Mouse (Mus musculus) gastrocnemius, postnatal 36 days (tissue): Measurements from ENCODE around the gene Gprc5c. TPM values are rescaled to one million over a fixed set of nuclear protein-coding genes. Genes with fewer than 3 reads are reported as not detected.

ENCODE experiments used
- DNase-seq, 2 experiments: peaks; one replicate each; pipeline ENCODE4 v3.0.0; 2022
- intact Hi-C: fragments of 180-260 bp; cut with DNase I; formaldehyde crosslinking; loops from one replicate; pipeline ENCODE4 v1.15.1; 2025
- long read RNA-seq, 2 experiments: library from polyadenylated mRNA; stranded (forward); transcript quantifications; one replicate each; pipeline ENCODE4 v2.0.0; 2021
- total RNA-seq, 2 experiments: library from RNA; stranded (reverse); gene quantifications; 2 replicates each; pipeline ENCODE4 v1.2.3; 2021

The Gprc5c gene
- 10 to 100 TPM; 35.5 to 44.1 TPM for total RNA-seq
- long read RNA-seq, experiment 1, partial matches to known transcripts: 10 of 20 reads
- long read RNA-seq, experiment 1, other reads (novel, unspliced or antisense): 7 of 20 reads
- long read RNA-seq, experiment 2, partial matches to known transcripts: 9 of 22 reads
- long read RNA-seq, experiment 2, other reads (novel, unspliced or antisense): 8 of 22 reads

- peak; percentile 40 to 62 for DNase-seq
- intact Hi-C loops: no loop called here
Observed at GRCm38 (mm10) chr11:114850452-114851268, at the start of gene Gprc5c. TSS of gene Gprc5c (plus strand) at chr11:114851152.

GRCm38 (mm10) chr11:114801906-114802305, 49.0 kb upstream of the Gprc5c start:
- intact Hi-C loops: no loop called here
- no peak for DNase-seq

GRCm38 (mm10) chr11:114802540-114803267, 48.2 kb upstream of the Gprc5c start:
- DNase-seq: no peak
- intact Hi-C loops: no loop called here

- DNase-seq: no peak
- intact Hi-C loops: no loop called here
Observed at GRCm38 (mm10) chr11:114803990-114804389, 47.0 kb upstream of the Gprc5c start.

- intact Hi-C loops: no loop called here
- no peak for DNase-seq
Observed at GRCm38 (mm10) chr11:114807025-114807424, 43.9 kb upstream of the Gprc5c start.

GRCm38 (mm10) chr11:114807686-114808427, 43.1 kb upstream of the Gprc5c start:
- no peak for DNase-seq
- intact Hi-C loops: no loop called here

- intact Hi-C loops: no loop called here
- no peak for DNase-seq
Observed at GRCm38 (mm10) chr11:114809371-114809770, 41.6 kb upstream of the Gprc5c start.

GRCm38 (mm10) chr11:114810344-114810743, 40.6 kb upstream of the Gprc5c start:
- intact Hi-C loops: no loop called here
- no peak for DNase-seq

- DNase-seq: peak; percentile 87
- intact Hi-C loops: loop anchor here (1.0 kb wide), 2 partner anchors 65 to 101 kb away; no protein-coding TSS in a partner anchor
Observed at GRCm38 (mm10) chr11:114812731-114813240, 38.2 kb upstream of the Gprc5c start.

- intact Hi-C loops: no loop called here
- no peak for DNase-seq
Observed at GRCm38 (mm10) chr11:114814873-114815592, 35.9 kb upstream of the Gprc5c start.

- DNase-seq: no peak
- intact Hi-C loops: no loop called here
Observed at GRCm38 (mm10) chr11:114816934-114817333, 34.0 kb upstream of the Gprc5c start.

- no peak for DNase-seq
- intact Hi-C loops: no loop called here
Observed at GRCm38 (mm10) chr11:114818185-114818584, 32.8 kb upstream of the Gprc5c start.

GRCm38 (mm10) chr11:114819110-114819509, 31.8 kb upstream of the Gprc5c start:
- DNase-seq: no peak
- intact Hi-C loops: no loop called here

GRCm38 (mm10) chr11:114820444-114820843, 30.5 kb upstream of the Gprc5c start:
- no peak for DNase-seq
- intact Hi-C loops: no loop called here

GRCm38 (mm10) chr11:114821325-114821724, 29.6 kb upstream of the Gprc5c start:
- intact Hi-C loops: no loop called here
- no peak for DNase-seq

GRCm38 (mm10) chr11:114822727-114823126, 28.2 kb upstream of the Gprc5c start:
- DNase-seq: peak in 1 of 2 experiments; percentile 27
- intact Hi-C loops: no loop called here

GRCm38 (mm10) chr11:114823199-114823725, 27.7 kb upstream of the Gprc5c start:
- no peak for DNase-seq
- intact Hi-C loops: no loop called here

- DNase-seq: no peak
- intact Hi-C loops: no loop called here
Observed at GRCm38 (mm10) chr11:114826686-114827085, 24.3 kb upstream of the Gprc5c start.
